Mouse (Mus musculus) midbrain, embryonic 11.5 days (tissue): Measurements from ENCODE around the gene AC140267.1. TPM values are rescaled to one million over a fixed set of nuclear protein-coding genes. Genes with fewer than 3 reads are reported as not detected.

Experiments used
- ATAC-seq: fragments of 200-750 bp; cut with Nextera tagmentation; 2 replicates; pipeline ENCODE4 v1.8.0; 2017; ENCODE audit warnings: moderate TSS enrichment, moderate library complexity; ENCODE audit not compliant: low FRiP score
- DNase-seq: peaks from one replicate; pipeline ENCODE4 v3.0.0; 2015; ENCODE audit warnings: low spot score; ENCODE audit errors: missing footprints
- H3K27ac ChIP-seq: fragments of 300-500 bp; sonication (generic); 2 replicates; pipeline ENCODE4 v1.5.1; 2014; ENCODE audit warnings: low read depth, low read length
- H3K27me3 ChIP-seq: fragments of 300-500 bp; sonication (generic); 2 replicates; pipeline ENCODE4 v1.6.1; 2014; ENCODE audit warnings: mild to moderate bottlenecking, low read length, moderate library complexity, mixed read lengths; ENCODE audit not compliant: control insufficient read depth, insufficient read depth
- H3K36me3 ChIP-seq: fragments of 300-500 bp; sonication (generic); 2 replicates; pipeline ENCODE4 v1.6.1; 2014; ENCODE audit warnings: mild to moderate bottlenecking, low read length, moderate library complexity, mixed read lengths; ENCODE audit not compliant: control insufficient read depth, insufficient read depth
- H3K4me1 ChIP-seq: fragments of 300-500 bp; sonication (generic); 2 replicates; pipeline ENCODE4 v1.6.1; 2014; ENCODE audit warnings: low read length; ENCODE audit not compliant: control insufficient read depth, insufficient read depth
- H3K4me2 ChIP-seq: fragments of 300-500 bp; sonication (generic); 2 replicates; pipeline ENCODE4 v1.6.1; 2014; ENCODE audit warnings: mild to moderate bottlenecking, moderate library complexity
- H3K4me3 ChIP-seq: fragments of 300-500 bp; sonication (generic); 2 replicates; pipeline ENCODE4 v1.5.1; 2014; ENCODE audit warnings: low read depth, low read length
- H3K9ac ChIP-seq: fragments of 300-500 bp; sonication (generic); 2 replicates; pipeline ENCODE4 v1.6.1; 2014; ENCODE audit warnings: low read length
- H3K9me3 ChIP-seq: fragments of 300-500 bp; sonication (generic); 2 replicates; pipeline ENCODE4 v1.6.1; 2016; ENCODE audit warnings: low read length; ENCODE audit not compliant: control insufficient read depth
- WGBS: fragments of 180-500 bp; shearing (Covaris S2); extraction: QIAGEN DNeasy Blood & Tissue Kit; methylation state at CpG from one replicate; pipeline ENCODE4 v1.1.7; 2014; 5-methylcytosine and 5-hydroxymethylcytosine counted together
- polyA plus RNA-seq: library from polyadenylated mRNA; unstranded; fragments of >200 nt; fragmentation: Nextera tagmentation; extraction: Ambion mirVana; gene quantifications from 2 replicates; pipeline ENCODE4 v1.2.1, GENCODE M21; 2014

AC140267.1 gene
- polyA plus RNA-seq, 1 experiment from 2014 or later = not detected

DNA sequence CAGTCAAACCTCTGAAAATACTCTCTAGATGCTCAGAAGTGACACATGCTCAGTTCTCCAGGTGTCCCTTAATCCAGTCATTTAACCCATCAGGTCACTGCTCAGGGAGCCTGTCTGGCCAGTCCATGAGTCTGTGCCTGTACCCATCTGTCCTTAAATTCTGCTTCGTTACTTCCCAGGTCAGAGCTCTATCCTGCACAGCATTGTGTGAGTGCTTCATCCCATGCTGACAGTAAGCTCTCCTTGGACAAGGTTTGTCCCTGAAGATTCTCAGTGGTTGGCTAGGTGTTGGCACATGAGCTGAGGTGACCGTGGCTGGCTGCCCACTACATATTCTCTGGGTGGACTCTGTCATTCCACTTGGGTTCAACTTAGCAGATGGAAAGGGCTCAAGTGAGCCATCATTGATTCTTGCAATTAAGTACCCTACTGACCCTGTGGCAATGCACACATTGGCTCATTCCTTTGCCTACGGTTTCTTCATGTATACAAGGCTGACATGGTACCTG, 29.5 kb upstream of the AC140267.1 start:
- ATAC-seq (no peak), DNase-seq (peak; percentile 28)
- H3K9me3 ChIP-seq = no peaks in the 10 kb centered on the region
- H3K27me3 ChIP-seq = no peaks in the 10 kb centered on the region
- no peak overlapping the region for H3K27ac ChIP-seq
- H3K9ac ChIP-seq = no peak overlapping the region
- no peaks in the 10 kb centered on the region; the same call in 1 of the 2 replicates for H3K36me3 ChIP-seq
- H3K4me1 ChIP-seq = peaks cover 3% of the 10 kb centered on the region; the same call in 1 of the 2 replicates
- 88% methylated on average over 3 of the region's 3 CpGs for WGBS
- H3K4me3 ChIP-seq = no peak overlapping the region
- H3K4me2 ChIP-seq = no peak overlapping the region

DNA sequence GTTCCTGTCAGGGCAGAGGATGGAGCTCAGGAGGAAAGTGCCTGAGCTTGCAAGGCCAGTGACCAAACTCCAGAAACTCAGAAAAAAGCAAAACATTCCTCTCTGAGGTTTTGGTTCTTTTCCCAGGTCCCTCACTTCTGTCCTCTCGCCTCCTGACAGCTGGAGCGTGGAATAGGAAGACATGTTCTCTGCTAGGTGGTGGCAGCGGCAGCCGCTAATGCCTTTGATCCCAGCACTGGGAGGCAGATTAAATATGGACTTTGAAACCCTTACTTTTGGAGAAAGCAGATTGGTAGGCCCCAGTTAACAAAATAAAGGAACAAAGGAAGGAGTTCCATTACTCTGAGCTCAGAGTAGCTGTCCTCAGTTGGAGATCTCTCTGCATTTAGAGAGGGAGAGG, 27.2 kb upstream of the AC140267.1 start:
- no peaks in the 10 kb centered on the region for H3K9me3 ChIP-seq
- no peak overlapping the region for H3K4me2 ChIP-seq
- ATAC-seq (no peak), DNase-seq (peak; percentile 84)
- H3K36me3 ChIP-seq = peaks cover 9% of the 10 kb centered on the region
- no peak overlapping the region for H3K9ac ChIP-seq
- 10% methylated on average over 4 of the region's 4 CpGs for WGBS
- H3K4me1 ChIP-seq = peaks cover 3% of the 10 kb centered on the region; the same call in 1 of the 2 replicates
- no peaks in the 10 kb centered on the region for H3K27me3 ChIP-seq
- no peak overlapping the region for H3K4me3 ChIP-seq
- no peak overlapping the region; the same call in 1 of the 2 replicates for H3K27ac ChIP-seq

DNA sequence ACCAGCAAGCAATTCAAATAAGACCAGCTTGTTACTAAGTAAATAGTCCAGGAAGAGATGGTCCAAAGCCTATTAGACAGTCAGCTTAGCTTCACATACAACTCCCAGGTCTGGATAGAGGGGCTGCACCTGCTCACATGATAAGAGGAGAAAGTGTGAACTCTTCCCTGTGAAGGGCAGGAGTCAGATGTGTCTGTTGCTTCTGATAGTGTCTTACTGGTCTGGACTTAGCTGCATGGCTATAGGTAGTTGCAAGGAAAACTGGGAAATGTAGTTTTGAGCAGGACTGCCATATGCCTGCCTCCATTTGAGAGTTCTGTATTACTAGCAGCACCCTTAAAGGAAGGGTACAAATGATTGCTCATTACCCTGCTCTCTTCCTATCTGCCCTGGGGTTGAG, 21.9 kb upstream of the AC140267.1 start:
- H3K4me1 ChIP-seq = no peaks in the 10 kb centered on the region
- no peaks in the 10 kb centered on the region for H3K27me3 ChIP-seq
- no peak overlapping the region for H3K4me3 ChIP-seq
- ATAC-seq (no peak), DNase-seq (peak; percentile 75)
- H3K9me3 ChIP-seq = no peaks in the 10 kb centered on the region
- H3K27ac ChIP-seq = no peak overlapping the region
- no peak overlapping the region for H3K9ac ChIP-seq
- H3K4me2 ChIP-seq = no peak overlapping the region
- peaks cover 9% of the 10 kb centered on the region for H3K36me3 ChIP-seq

DNA sequence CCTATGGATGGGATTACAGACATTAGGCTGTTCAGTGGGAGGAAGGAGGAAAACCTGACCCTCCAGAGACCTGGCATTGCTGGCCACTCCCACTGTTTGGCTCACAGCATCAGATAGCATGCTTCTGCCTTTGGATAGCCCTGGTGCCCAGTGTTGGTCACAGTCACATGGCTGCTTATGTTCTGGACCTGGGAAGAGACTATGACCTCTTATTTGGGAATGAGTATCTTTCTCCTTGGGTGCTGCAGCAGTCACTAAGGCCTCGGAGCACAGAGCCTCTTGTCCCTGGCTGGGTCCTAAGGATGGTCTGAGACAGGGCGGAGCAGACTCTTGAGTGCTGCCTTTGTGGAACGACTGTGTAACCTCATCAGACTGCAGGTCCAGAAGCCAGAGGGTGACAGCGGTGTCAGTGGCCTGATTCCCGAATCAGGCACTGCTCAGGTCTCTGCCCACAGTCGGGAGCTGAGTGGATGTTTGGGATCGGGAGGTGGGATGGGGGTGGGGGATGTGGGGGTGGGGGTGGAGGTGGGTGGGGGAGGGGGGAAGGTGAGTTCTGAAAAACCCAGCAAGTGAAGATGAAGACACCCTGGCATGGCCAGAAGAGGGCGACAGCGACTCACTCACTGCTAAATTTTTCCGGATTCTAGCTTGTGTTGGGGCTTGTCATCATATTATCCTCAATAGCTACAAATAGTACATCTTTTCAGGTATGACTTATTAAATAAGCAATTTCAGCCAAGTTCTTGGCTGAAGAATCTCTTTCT, 19.7 kb upstream of the AC140267.1 start:
- 18% methylated on average over 10 of the region's 10 CpGs for WGBS
- Histone ChIP-seq H3K27ac (no peak overlapping the region), H3K9ac (no peak overlapping the region), H3K4me2 (no peak overlapping the region), H3K9me3 (no peaks in the 10 kb centered on the region), H3K36me3 (peaks cover 9% of the 10 kb centered on the region), H3K27me3 (no peaks in the 10 kb centered on the region), H3K4me3 (no peak overlapping the region), H3K4me1 (no peaks in the 10 kb centered on the region)
- peak; percentile 79 for DNase-seq
- ATAC-seq = no peak

DNA sequence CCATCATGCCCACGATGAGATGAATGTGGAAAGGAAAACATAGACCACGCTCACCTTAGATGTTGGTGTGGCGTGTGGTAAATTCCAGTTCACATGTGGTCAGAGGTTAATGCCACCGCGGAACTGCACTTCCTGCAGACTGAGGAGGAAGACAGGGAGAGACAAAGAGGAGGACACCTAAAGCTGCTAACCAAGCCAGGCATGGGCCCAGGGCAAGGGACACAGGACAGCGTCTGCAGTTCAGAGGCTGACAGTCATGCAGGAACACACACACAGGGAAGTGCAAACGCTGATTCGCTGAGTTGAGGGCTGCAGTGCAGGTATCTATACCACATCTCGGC, 19.2 kb upstream of the AC140267.1 start:
- no peak for ATAC-seq
- peaks cover 9% of the 10 kb centered on the region; the same call in 1 of the 2 replicates for H3K36me3 ChIP-seq
- no peak overlapping the region for H3K9ac ChIP-seq
- H3K4me2 ChIP-seq = no peak overlapping the region
- no peaks in the 10 kb centered on the region for H3K9me3 ChIP-seq
- H3K4me3 ChIP-seq = no peak overlapping the region
- WGBS = 66% methylated on average over 9 of the region's 9 CpGs
- H3K27ac ChIP-seq = no peak overlapping the region
- H3K27me3 ChIP-seq = no peaks in the 10 kb centered on the region
- peak; percentile 77 for DNase-seq
- H3K4me1 ChIP-seq = no peaks in the 10 kb centered on the region

DNA sequence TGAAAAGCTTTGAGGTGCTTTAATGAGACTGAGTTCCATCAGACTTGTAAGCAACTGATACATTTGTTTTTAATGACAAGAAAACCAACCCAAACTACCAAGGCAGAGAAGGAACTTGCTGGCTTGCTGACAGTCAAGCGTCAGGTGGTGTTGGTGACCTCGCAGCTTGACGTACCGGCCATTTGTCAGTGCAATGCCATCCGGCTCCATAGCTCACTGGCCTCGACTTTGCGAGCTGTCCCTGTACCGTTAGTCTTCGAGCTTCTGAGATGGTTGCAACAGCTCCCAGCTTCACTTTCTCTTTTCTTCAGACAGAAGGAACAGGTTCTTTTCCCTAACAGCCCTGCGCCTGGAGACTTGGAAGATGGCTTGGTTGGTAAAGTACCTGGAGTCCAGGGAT, 18.2 kb upstream of the AC140267.1 start:
- no peaks in the 10 kb centered on the region for H3K27me3 ChIP-seq
- no peaks in the 10 kb centered on the region for H3K36me3 ChIP-seq
- 92% methylated on average over 10 of the region's 10 CpGs for WGBS
- no peaks in the 10 kb centered on the region for H3K9me3 ChIP-seq
- H3K4me2 ChIP-seq = no peak overlapping the region
- ATAC-seq (no peak), DNase-seq (peak; percentile 68)
- H3K4me1 ChIP-seq = no peaks in the 10 kb centered on the region
- no peak overlapping the region for H3K27ac ChIP-seq
- H3K4me3 ChIP-seq = no peak overlapping the region
- no peak overlapping the region for H3K9ac ChIP-seq

DNA sequence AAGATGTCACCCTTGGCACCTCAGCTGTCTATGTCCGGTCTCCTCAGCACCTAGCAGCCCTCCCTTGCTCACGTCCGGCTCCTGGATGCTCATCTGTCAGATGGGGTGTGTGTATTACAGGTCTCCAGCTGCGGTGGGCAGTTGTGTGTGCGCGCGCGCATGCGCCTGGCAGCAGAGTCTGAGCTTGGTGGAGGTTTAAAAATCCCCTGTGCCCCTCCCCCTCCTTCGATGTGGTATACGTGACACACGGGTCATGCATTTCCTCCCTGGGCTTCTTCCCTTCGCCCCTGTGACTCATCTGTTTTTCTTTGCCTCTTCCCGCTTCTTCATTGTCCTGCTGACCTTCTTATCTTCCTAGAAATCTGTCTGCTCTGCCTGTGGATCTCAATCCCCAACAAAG, 16.4 kb upstream of the AC140267.1 start:
- Histone ChIP-seq H3K27ac (no peak overlapping the region), H3K36me3 (no peaks in the 10 kb centered on the region), H3K9ac (no peak overlapping the region), H3K9me3 (no peaks in the 10 kb centered on the region), H3K4me3 (no peak overlapping the region), H3K4me2 (no peak overlapping the region), H3K4me1 (no peaks in the 10 kb centered on the region), H3K27me3 (no peaks in the 10 kb centered on the region)
- WGBS = 52% methylated on average over 14 of the region's 14 CpGs
- DNase-seq (peak; percentile 81), ATAC-seq (no peak)

DNA sequence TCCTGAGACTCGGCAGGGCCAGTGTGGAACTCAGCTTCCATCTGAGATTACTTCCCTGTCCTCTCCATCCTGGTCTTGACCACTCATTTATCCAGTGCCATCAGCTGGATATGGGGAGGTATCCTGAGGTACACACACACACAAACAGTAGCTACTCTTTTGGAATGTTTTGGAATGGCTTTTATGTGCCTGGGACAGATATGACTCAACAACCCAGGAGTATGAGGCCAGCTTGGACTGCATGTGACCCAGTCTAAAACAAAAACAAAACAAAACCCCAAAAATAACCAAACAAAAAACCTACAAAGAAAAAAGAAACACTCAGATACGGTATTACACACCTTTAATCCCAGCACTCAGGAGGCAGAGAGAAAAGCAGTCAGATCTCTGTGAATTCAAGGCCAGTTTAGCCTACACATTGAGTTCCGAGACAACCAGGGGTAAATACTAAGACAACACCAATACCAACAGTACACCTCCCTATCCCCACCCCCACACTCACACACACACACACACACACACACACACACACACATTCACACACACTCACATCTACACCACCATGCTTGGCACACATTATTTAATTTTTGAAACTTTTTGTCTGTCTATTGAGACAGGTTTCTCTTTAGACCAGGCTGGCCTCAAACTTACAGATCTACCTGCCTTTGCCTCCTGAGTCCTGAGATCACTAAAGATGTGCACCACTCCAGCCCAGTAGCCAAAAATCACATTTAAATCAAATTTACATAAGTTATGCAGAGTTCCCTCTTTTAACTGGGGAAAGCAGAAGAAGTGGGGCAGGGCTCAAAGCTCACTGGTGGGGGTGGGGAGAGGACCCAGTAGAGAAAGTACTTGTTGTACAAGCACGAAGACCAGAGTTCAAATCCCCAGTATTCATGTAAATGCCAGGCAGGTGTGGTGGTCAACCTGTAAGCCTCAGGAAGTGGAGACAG, 15.7 kb upstream of the AC140267.1 start:
- no peaks in the 10 kb centered on the region for H3K9me3 ChIP-seq
- no peak overlapping the region for H3K9ac ChIP-seq
- H3K36me3 ChIP-seq = no peaks in the 10 kb centered on the region
- H3K4me1 ChIP-seq = no peaks in the 10 kb centered on the region
- no peak overlapping the region for H3K27ac ChIP-seq
- peak; percentile 77 for DNase-seq
- WGBS = 71% methylated on average over 4 of the region's 4 CpGs
- H3K4me2 ChIP-seq = no peak overlapping the region
- ATAC-seq = no peak
- H3K4me3 ChIP-seq = no peak overlapping the region
- H3K27me3 ChIP-seq = no peaks in the 10 kb centered on the region

DNA sequence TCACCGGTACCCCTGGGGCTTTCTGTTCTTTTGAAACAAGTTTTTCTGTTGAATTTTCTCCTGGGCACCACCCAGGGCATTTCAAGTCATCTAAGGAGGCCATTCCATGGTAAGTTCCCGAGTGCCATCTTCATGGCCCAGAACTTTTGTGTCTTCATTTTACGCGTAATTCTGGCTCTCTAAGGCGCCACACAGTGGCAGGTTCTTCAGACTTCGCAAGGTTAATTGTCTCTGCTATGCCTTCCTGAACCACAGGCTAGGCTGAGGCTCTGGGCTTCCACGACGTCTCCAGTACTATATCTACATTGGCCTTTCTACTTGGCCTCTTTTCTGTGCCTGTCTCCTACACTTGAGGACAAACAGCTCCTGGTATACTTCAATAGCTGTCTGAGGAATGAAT, 14.6 kb upstream of the AC140267.1 start:
- H3K36me3 ChIP-seq = no peaks in the 10 kb centered on the region
- no peak for ATAC-seq
- H3K4me1 ChIP-seq = no peaks in the 10 kb centered on the region
- no peak overlapping the region for H3K4me2 ChIP-seq
- no peak overlapping the region for H3K4me3 ChIP-seq
- 64% methylated on average over 8 of the region's 8 CpGs for WGBS
- no peaks in the 10 kb centered on the region for H3K27me3 ChIP-seq
- peak; percentile 82 for DNase-seq
- H3K27ac ChIP-seq = no peak overlapping the region
- no peaks in the 10 kb centered on the region for H3K9me3 ChIP-seq
- H3K9ac ChIP-seq = no peak overlapping the region
